Comparison of ENCODE assay signal across 9 mouse cellular contexts in the genomic region with DNA sequence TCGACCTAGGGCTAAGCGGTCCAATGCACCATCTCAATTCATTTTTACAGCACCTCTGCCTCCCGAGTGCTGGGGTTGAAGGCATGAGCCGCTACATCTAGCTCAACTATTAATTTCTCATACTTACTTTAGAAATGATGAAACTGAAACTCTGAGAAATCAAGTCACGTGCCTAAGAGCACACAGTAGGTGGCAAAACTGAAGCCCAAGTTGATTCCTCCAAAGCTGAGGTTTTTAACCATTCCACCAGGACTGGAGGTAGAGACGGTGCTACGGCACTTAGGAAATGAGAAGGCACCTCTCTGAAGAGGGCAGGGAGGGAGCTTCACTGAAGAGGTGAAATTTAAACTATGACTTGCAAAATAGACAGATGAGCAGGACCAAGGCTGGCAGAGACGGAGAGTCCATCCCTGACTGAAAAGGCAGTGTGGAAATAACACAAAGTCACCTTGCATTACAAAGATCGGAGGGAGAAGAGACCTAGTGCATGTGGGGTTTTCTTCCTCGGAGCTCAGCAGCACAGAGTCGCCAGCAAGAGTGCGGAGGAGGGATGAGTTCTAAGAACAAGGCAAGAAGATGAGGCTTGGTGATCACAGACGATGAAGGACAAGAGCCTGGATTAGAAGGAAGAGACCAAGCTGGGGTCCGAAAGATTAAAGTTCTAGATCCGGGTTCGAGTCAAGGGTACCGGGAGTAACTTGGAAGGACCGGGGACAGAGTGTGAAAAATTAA. TPM values are rescaled to one million over a fixed set of nuclear protein-coding genes. Genes with fewer than 3 reads are reported as not detected.
DNase-seq lines count a peak whose midpoint lies in the region; ATAC-seq and TF ChIP-seq lines count a peak whose summit lies in the region.
"Had no signal": no experiment of that assay in that cellular context is flagged by ENCODE, and none has a peak within 500 bp of the region (broad histone marks: within the 10 kb centered on the region; RNA-seq: fewer than 3 reads in every experiment).

No protein-coding gene starts in this region.

- TF ChIP-seq CTCF in liver, adult 2 months (IDR thresholded peaks at IDR 0.05; ENCODE audit: low read depth, low read length): no peak

- H3K9me3 ChIP-seq in kidney, embryonic 16.5 days (ENCODE audit: low read length): no peaks in the 10 kb centered on the region
- no peaks in the 10 kb centered on the region for H3K9me3 ChIP-seq in forebrain, embryonic 13.5 days (replicated peaks)
- H3K9me3 ChIP-seq in stomach, embryonic 15.5 days: no peaks in the 10 kb centered on the region

- H3K36me3 ChIP-seq in kidney, embryonic 16.5 days (ENCODE audit: insufficient read depth, low read length): peaks cover 18% of the 10 kb centered on the region
- H3K36me3 ChIP-seq in forebrain, embryonic 13.5 days (ENCODE audit: poor library complexity, severe bottlenecking): peaks cover 29% of the 10 kb centered on the region
- no peaks in the 10 kb centered on the region; the same call in 1 of the 2 replicates for H3K36me3 ChIP-seq in liver, adult 2 months (ENCODE audit: control insufficient read depth, insufficient read depth, low read length)
- H3K36me3 ChIP-seq in stomach, embryonic 15.5 days: 0 out of 2 replicates have a peak, but pooled peaks cover 11% of the 10 kb centered on the region

- peak overlapping the region; percentile 5; the same call in 1 of the 2 replicates for H3K27ac ChIP-seq in kidney, embryonic 16.5 days (ENCODE audit: low read length)
- H3K27ac ChIP-seq in forebrain, embryonic 13.5 days: no peak overlapping the region
- peak overlapping the region; percentile 57 for H3K27ac ChIP-seq in liver, adult 2 months (replicated peaks; ENCODE audit: insufficient read depth, low read depth, low read length)
- no peak overlapping the region for H3K27ac ChIP-seq in stomach, embryonic 15.5 days

- 32% methylated on average over 18 of the region's 18 CpGs for WGBS in kidney, embryonic 16.5 days
- 44% methylated on average over 18 of the region's 18 CpGs for WGBS in forebrain, embryonic 13.5 days
- 26% methylated on average over 18 of the region's 18 CpGs for WGBS in liver, adult 2 months
- WGBS in stomach, embryonic 15.5 days: 32% methylated on average over 18 of the region's 18 CpGs

- peak overlapping the region; percentile 85 for H3K9ac ChIP-seq in kidney, embryonic 16.5 days (replicated peaks; ENCODE audit: low read length)
- peak overlapping the region; percentile 87 for H3K9ac ChIP-seq in forebrain, embryonic 13.5 days
- peak overlapping the region; percentile 85 for H3K9ac ChIP-seq in liver, adult 2 months (ENCODE audit: low read depth, low read length)
- H3K9ac ChIP-seq in stomach, embryonic 15.5 days: peak overlapping the region; percentile 76; the same call in 1 of the 2 replicates

- H3K4me3 ChIP-seq in kidney, embryonic 16.5 days (ENCODE audit: low read length): peak overlapping the region; percentile 80
- peak overlapping the region; percentile 79 for H3K4me3 ChIP-seq in forebrain, embryonic 13.5 days
- H3K4me3 ChIP-seq in liver, adult 2 months (ENCODE audit: insufficient read depth, low read depth, low read length): peak overlapping the region; percentile 73
- H3K4me3 ChIP-seq in stomach, embryonic 15.5 days (replicated peaks): peak overlapping the region; percentile 82

- TF ChIP-seq POLR2A in liver, adult 2 months (IDR thresholded peaks at IDR 0.05; ENCODE audit: extremely low read depth, insufficient read depth, low read length): no peak

- ATAC-seq in kidney, embryonic 16.5 days (ENCODE audit: low FRiP score, low TSS enrichment): no peak
- no peak for ATAC-seq in forebrain, embryonic 13.5 days
- no peak for ATAC-seq in stomach, embryonic 15.5 days (ENCODE audit: insufficient read depth, low FRiP score, low read depth)

- H3K27me3 ChIP-seq in kidney, embryonic 16.5 days (ENCODE audit: insufficient read depth, low read length): no peaks in the 10 kb centered on the region
- H3K27me3 ChIP-seq in forebrain, embryonic 13.5 days: no peaks in the 10 kb centered on the region
- no peaks in the 10 kb centered on the region for H3K27me3 ChIP-seq in liver, adult 2 months (ENCODE audit: control insufficient read depth, insufficient read depth, low read length)
- H3K27me3 ChIP-seq in stomach, embryonic 15.5 days (replicated peaks): no peaks in the 10 kb centered on the region

- no peaks in the 10 kb centered on the region for H3K79me2 ChIP-seq in liver, adult 2 months (ENCODE audit: control insufficient read depth, insufficient read depth, low read length)

- peaks cover 10% of the 10 kb centered on the region for H3K4me1 ChIP-seq in kidney, embryonic 16.5 days (ENCODE audit: insufficient read depth, low read length)
- peaks cover 16% of the 10 kb centered on the region for H3K4me1 ChIP-seq in forebrain, embryonic 13.5 days
- peaks cover 8% of the 10 kb centered on the region for H3K4me1 ChIP-seq in liver, adult 2 months (ENCODE audit: control insufficient read depth, insufficient read depth, low read length)
- H3K4me1 ChIP-seq in stomach, embryonic 15.5 days: peaks cover 8% of the 10 kb centered on the region

- no peak for DNase-seq in kidney, adult 18-20 months
- peak; percentile 17 for DNase-seq in NIH3T3 (ENCODE audit: low read depth)
- DNase-seq in liver, adult 2 months (ENCODE audit: extremely low read depth, low read depth, low spot score): peak; percentile 46
- no peak for DNase-seq in gastrocnemius, postnatal 25 days
- no peak for DNase-seq in urinary bladder, postnatal 10 days (ENCODE audit: low spot score)

- H3K4me2 ChIP-seq in kidney, embryonic 16.5 days (replicated peaks; ENCODE audit: low read depth, low read length): peak overlapping the region; percentile 77
- peak overlapping the region; percentile 86 for H3K4me2 ChIP-seq in forebrain, embryonic 13.5 days
- peak overlapping the region; percentile 62 for H3K4me2 ChIP-seq in stomach, embryonic 15.5 days

RNA-seq across cellular contexts. Expression of gene Zfp691, which starts 0.9 kb away (rescaled TPM):
- 9.5 and 9.8 TPM in 2 replicates for polyA plus RNA-seq in kidney, embryonic 16.5 days (2015; fragmentation: Nextera tagmentation; extraction: Ambion mirVana)
- polyA plus RNA-seq in forebrain, embryonic 13.5 days (2015; fragmentation: Nextera tagmentation; extraction: Ambion mirVana): 9.1 and 9.3 TPM in 2 replicates
- 3.7 and 4.5 TPM in 2 replicates for total RNA-seq in liver, adult 2 months (2014; rRNA removed)
- 9.7 and 13.0 TPM in 2 replicates for polyA plus RNA-seq in liver, adult 2 months (2012; rRNA removed)
- polyA plus RNA-seq in stomach, embryonic 15.5 days (2015; fragmentation: Nextera tagmentation; extraction: Ambion mirVana): 4.6 and 5.5 TPM in 2 replicates
- total RNA-seq in gastrocnemius, postnatal 25 days (2021): 10 to 100 TPM; 16.3 to 17.5 TPM

RNA-seq across cellular contexts. Expression of gene Ermap, which starts 16.7 kb away (rescaled TPM):
- polyA plus RNA-seq in kidney, embryonic 16.5 days (2015; fragmentation: Nextera tagmentation; extraction: Ambion mirVana): 1.4 and 1.8 TPM in 2 replicates
- 0.87 and 2.1 TPM in 2 replicates for polyA plus RNA-seq in forebrain, embryonic 13.5 days (2015; fragmentation: Nextera tagmentation; extraction: Ambion mirVana)
- 0.09 TPM in 1 of 2 replicates, not detected in the other for total RNA-seq in liver, adult 2 months (2014; rRNA removed)
- 0.02 TPM in 1 of 2 replicates, not detected in the other for polyA plus RNA-seq in liver, adult 2 months (2012; rRNA removed)
- polyA plus RNA-seq in stomach, embryonic 15.5 days (2015; fragmentation: Nextera tagmentation; extraction: Ambion mirVana): 13.6 and 30.3 TPM in 2 replicates
- total RNA-seq in gastrocnemius, postnatal 25 days (2021): not detected

RNA-seq across cellular contexts. Expression of gene Svbp, which starts 22.0 kb away (rescaled TPM):
- 121 and 125 TPM in 2 replicates for polyA plus RNA-seq in kidney, embryonic 16.5 days (2015; fragmentation: Nextera tagmentation; extraction: Ambion mirVana)
- polyA plus RNA-seq in forebrain, embryonic 13.5 days (2015; fragmentation: Nextera tagmentation; extraction: Ambion mirVana): 212 and 215 TPM in 2 replicates
- total RNA-seq in liver, adult 2 months (2014; rRNA removed): 9.1 and 10.0 TPM in 2 replicates
- polyA plus RNA-seq in liver, adult 2 months (2012; rRNA removed): 11.9 and 14.8 TPM in 2 replicates
- polyA plus RNA-seq in stomach, embryonic 15.5 days (2015; fragmentation: Nextera tagmentation; extraction: Ambion mirVana): 125 and 128 TPM in 2 replicates
- 10 to 100 TPM; 13.9 to 17.4 TPM for total RNA-seq in gastrocnemius, postnatal 25 days (2021)

RNA-seq across cellular contexts. Expression of gene Tmem269, which starts 44.9 kb away (rescaled TPM):
- polyA plus RNA-seq in kidney, embryonic 16.5 days (2015; fragmentation: Nextera tagmentation; extraction: Ambion mirVana): not detected in 2 replicates
- polyA plus RNA-seq in forebrain, embryonic 13.5 days (2015; fragmentation: Nextera tagmentation; extraction: Ambion mirVana): not detected in 2 replicates
- 0.09 TPM in 1 of 2 replicates, not detected in the other for total RNA-seq in liver, adult 2 months (2014; rRNA removed)
- 0.06 TPM in 1 of 2 replicates, not detected in the other for polyA plus RNA-seq in liver, adult 2 months (2012; rRNA removed)
- not detected in 2 replicates for polyA plus RNA-seq in stomach, embryonic 15.5 days (2015; fragmentation: Nextera tagmentation; extraction: Ambion mirVana)
- under 1 TPM in 1 of 2 experiments, not detected in 1; 0.56 TPM for total RNA-seq in gastrocnemius, postnatal 25 days (2021)
- total RNA-seq: neutrophil, adult 5-6 weeks had no signal

RNA-seq across cellular contexts. Expression of gene AU022252, which starts 59.4 kb away (rescaled TPM):
- polyA plus RNA-seq in kidney, embryonic 16.5 days (2015; fragmentation: Nextera tagmentation; extraction: Ambion mirVana): 31.1 and 33.7 TPM in 2 replicates
- polyA plus RNA-seq in forebrain, embryonic 13.5 days (2015; fragmentation: Nextera tagmentation; extraction: Ambion mirVana): 28.0 and 30.9 TPM in 2 replicates
- 23.6 and 25.2 TPM in 2 replicates for total RNA-seq in liver, adult 2 months (2014; rRNA removed)
- 16.6 and 23.3 TPM in 2 replicates for polyA plus RNA-seq in liver, adult 2 months (2012; rRNA removed)
- 28.1 and 29.1 TPM in 2 replicates for polyA plus RNA-seq in stomach, embryonic 15.5 days (2015; fragmentation: Nextera tagmentation; extraction: Ambion mirVana)
- 10 to 100 TPM; 22.5 to 22.8 TPM for total RNA-seq in gastrocnemius, postnatal 25 days (2021)

Comparison
In these comparisons a context has a peak if more than half of its experiments do, and no peak if none do; other contexts are left out.
1. H3K27ac ChIP-seq: peak in kidney, embryonic 16.5 days (single experiment) and liver, adult 2 months (single experiment); none in forebrain, embryonic 13.5 days (single experiment) and stomach, embryonic 15.5 days (single experiment).
2. DNase-seq: peak in NIH3T3 (single experiment) and liver, adult 2 months (single experiment); none in kidney, adult 18-20 months (single experiment), gastrocnemius, postnatal 25 days (single experiment) and urinary bladder, postnatal 10 days (single experiment).
3. Peak in every context shown above with its lines, with median percentiles within 50 percentile points of each other: H3K4me2 ChIP-seq, H3K4me3 ChIP-seq and H3K9ac ChIP-seq.